Mouse (Mus musculus) cortical plate, adult 2 months (tissue): ENCODE measurements at regions not wholly inside any gene's neighbourhood (a gene's known extent, or its start where the extent isn't known, plus 50 kb on each side); places are given as distances from the start of the nearest gene placed in this dataset.

Experiments used
- CTCF ChIP-seq: fragments of 200-500 bp; IDR thresholded peaks from 2 replicates; pipeline ENCODE4 v1.5.1; 2011; ENCODE audit warnings: mild to moderate bottlenecking, control low read depth, low read length; ENCODE audit not compliant: insufficient read depth; ENCODE audit errors: extremely low read depth
- POLR2A ChIP-seq: fragments of 200-500 bp; IDR thresholded peaks from 2 replicates; pipeline ENCODE4 v1.6.1; 2011; ENCODE audit warnings: mild to moderate bottlenecking, low read length, control low read depth; ENCODE audit not compliant: insufficient read depth; ENCODE audit errors: extremely low read depth

DNA sequence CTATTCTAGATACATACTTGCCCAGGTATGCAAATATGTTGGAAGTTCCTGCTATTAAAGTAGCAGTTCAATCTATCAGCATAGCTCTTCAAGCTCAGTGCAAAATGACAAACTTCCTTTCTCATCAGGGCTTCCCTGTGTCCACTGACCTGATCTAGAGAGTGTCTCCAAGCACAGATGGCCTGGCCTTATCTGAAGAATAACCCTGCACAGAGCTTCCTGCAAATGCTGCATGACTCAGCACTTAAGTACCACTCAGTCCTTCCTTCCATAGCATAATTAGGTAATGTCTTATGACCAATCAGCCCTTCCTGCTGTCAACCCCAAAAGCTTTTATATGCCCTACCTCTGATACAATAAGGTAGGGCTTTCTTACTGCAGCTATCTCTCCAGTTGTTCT lies 644.6 kb downstream of the Tmem182 start:
- TF ChIP-seq CTCF (no peak), POLR2A (no peak)
